Mouse (Mus musculus): ENCODE results near the gene Qdpr.

DNA sequence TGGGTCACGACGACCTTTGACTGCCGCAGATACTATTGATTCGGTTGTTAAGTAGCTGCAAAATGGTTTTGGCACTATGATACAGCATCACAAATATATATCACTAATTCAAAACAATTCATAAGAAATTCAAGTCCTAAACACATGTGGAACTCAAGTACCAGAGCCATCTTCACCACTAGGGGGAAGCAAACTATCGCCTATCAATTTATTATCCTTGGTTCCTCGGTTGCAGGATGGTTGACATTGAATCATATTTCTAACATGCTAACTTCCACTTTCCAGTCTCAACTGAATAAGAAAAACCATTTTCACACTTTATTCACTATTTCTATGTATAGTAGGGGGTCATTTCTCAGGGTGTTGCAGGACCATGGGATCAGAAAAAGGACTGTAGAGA lies 24.2 kb upstream of the Qdpr start:
- peak; percentile 71 for TF ChIP-seq CTCF (conservative IDR thresholded peaks at IDR 0.05; ENCODE audit: low read length)
- TF ChIP-seq POU5F1 (IDR thresholded peaks at IDR 0.05; ENCODE audit: borderline replicate concordance, low read length): no peak

Measured in E14TG2a.4 (cell line).